Mouse (Mus musculus): ENCODE data around the gene Gak.
"Not testable (repeated sequence)": the region's sequence is repeated elsewhere in the genome, so short reads cannot be mapped to it uniquely, and the experiment has no call there.

Gene Gak

GRCm38 (mm10) chr5:108655891-108656650 lies 26.5 kb upstream of the Gak start:
- no peak for DNase-seq (ENCODE audit: low read depth)

GRCm38 (mm10) chr5:108655381-108655780 lies 25.8 kb upstream of the Gak start:
- DNase-seq (ENCODE audit: low read depth): no peak

- DNase-seq (ENCODE audit: low read depth): no peak
These were observed 25.0 kb upstream of the Gak start for GRCm38 (mm10) chr5:108654444-108654990.

GRCm38 (mm10) chr5:108653341-108653740 lies 23.8 kb upstream of the Gak start:
- no peak for DNase-seq (ENCODE audit: low read depth)

GRCm38 (mm10) chr5:108651823-108652222 lies 22.3 kb upstream of the Gak start:
- no peak for DNase-seq (ENCODE audit: low read depth)

GRCm38 (mm10) chr5:108651136-108651720 lies 21.7 kb upstream of the Gak start:
- DNase-seq (ENCODE audit: low read depth): no peak

GRCm38 (mm10) chr5:108650341-108650740 lies 20.8 kb upstream of the Gak start:
- DNase-seq (ENCODE audit: low read depth): no peak

GRCm38 (mm10) chr5:108648937-108649576 lies 19.5 kb upstream of the Gak start:
- no peak for DNase-seq (ENCODE audit: low read depth)

- no peak for DNase-seq (ENCODE audit: low read depth)
These were observed 18.4 kb upstream of the Gak start for GRCm38 (mm10) chr5:108647820-108648465.

GRCm38 (mm10) chr5:108647311-108647710 lies 17.8 kb upstream of the Gak start:
- DNase-seq (ENCODE audit: low read depth): no peak

GRCm38 (mm10) chr5:108646343-108646660 lies 16.7 kb upstream of the Gak start:
- no peak for DNase-seq (ENCODE audit: low read depth)

GRCm38 (mm10) chr5:108645651-108646342 lies 16.2 kb upstream of the Gak start:
- no peak for DNase-seq (ENCODE audit: low read depth)

GRCm38 (mm10) chr5:108643674-108644073 lies 14.1 kb upstream of the Gak start:
- DNase-seq (ENCODE audit: low read depth): no peak

- DNase-seq (ENCODE audit: low read depth): no peak
These were observed 6.6 kb upstream of the Gak start for GRCm38 (mm10) chr5:108636172-108636571.

GRCm38 (mm10) chr5:108634088-108634487 lies 4.5 kb upstream of the Gak start:
- DNase-seq (ENCODE audit: low read depth): not testable (repeated sequence)

GRCm38 (mm10) chr5:108633676-108634075 lies 4.1 kb upstream of the Gak start:
- no peak for DNase-seq (ENCODE audit: low read depth)

GRCm38 (mm10) chr5:108628891-108629633 lies 493 bp downstream of the Gak start:
- no peak for DNase-seq (ENCODE audit: low read depth)

- DNase-seq (ENCODE audit: low read depth): no peak
These were observed 3.4 kb downstream of the Gak start for GRCm38 (mm10) chr5:108626050-108626660.

GRCm38 (mm10) chr5:108621870-108622269 lies 7.7 kb downstream of the Gak start:
- DNase-seq (ENCODE audit: low read depth): no peak

GRCm38 (mm10) chr5:108610426-108610825 lies 19.1 kb downstream of the Gak start:
- no peak for DNase-seq (ENCODE audit: low read depth)

- no peak for DNase-seq (ENCODE audit: low read depth)
These were observed 27.0 kb downstream of the Gak start for GRCm38 (mm10) chr5:108602537-108602936.
